Mouse (Mus musculus) embryonic facial prominence, embryonic 11.5 days (tissue): ENCODE measurements at regions not wholly inside any gene's neighbourhood (a gene's known extent, or its start where the extent isn't known, plus 50 kb on each side); places are given as distances from the start of the nearest gene placed in this dataset.

Experiments
- ATAC-seq: fragments of 200-750 bp; cut with Nextera tagmentation; replicated peaks from 2 replicates; pipeline ENCODE4 v1.8.0; 2017; ENCODE audit warnings: low read depth; ENCODE audit not compliant: insufficient number of reproducible peaks, low FRiP score, low TSS enrichment
- DNase-seq: peaks from one replicate; pipeline ENCODE4 v3.0.0-alpha.2; 2015; ENCODE audit warnings: low spot score
- H3K27ac ChIP-seq: fragments of 300-500 bp; sonication (generic); replicated peaks from 2 replicates; pipeline ENCODE4 v1.5.1; 2014; ENCODE audit warnings: mild to moderate bottlenecking, low read depth, low read length, control low read depth
- H3K27me3 ChIP-seq: fragments of 300-500 bp; sonication (generic); 2 replicates; pipeline ENCODE4 v1.6.1; 2014; ENCODE audit warnings: mild to moderate bottlenecking, low read length, moderate library complexity, mixed read lengths; ENCODE audit not compliant: control insufficient read depth, insufficient read depth
- H3K36me3 ChIP-seq: fragments of 300-500 bp; sonication (generic); replicated peaks from 2 replicates; pipeline ENCODE4 v1.6.1; 2014; ENCODE audit warnings: low read depth, mild to moderate bottlenecking, low read length, moderate library complexity, mixed read lengths; ENCODE audit not compliant: control insufficient read depth, insufficient read depth
- H3K4me1 ChIP-seq: fragments of 300-500 bp; sonication (generic); 2 replicates; pipeline ENCODE4 v1.6.1; 2014; ENCODE audit warnings: low read length, mixed read lengths; ENCODE audit not compliant: control insufficient read depth, insufficient read depth
- H3K4me2 ChIP-seq: fragments of 300-500 bp; sonication (generic); 2 replicates; pipeline ENCODE4 v1.6.1; 2014; ENCODE audit warnings: low read depth, mild to moderate bottlenecking, control low read depth, low read length, moderate library complexity
- H3K4me3 ChIP-seq: fragments of 300-500 bp; sonication (generic); 2 replicates; pipeline ENCODE4 v1.5.1; 2014; ENCODE audit warnings: low read depth, low read length, control low read depth
- H3K9ac ChIP-seq: fragments of 300-500 bp; sonication (generic); replicated peaks from 2 replicates; pipeline ENCODE4 v1.6.1; 2014; ENCODE audit warnings: mild to moderate bottlenecking, control low read depth, low read length
- H3K9me3 ChIP-seq: fragments of 300-500 bp; sonication (generic); replicated peaks from 2 replicates; pipeline ENCODE4 v1.6.1; 2016; ENCODE audit warnings: mild to moderate bottlenecking, low read length, inconsistent platforms, mixed read lengths; ENCODE audit not compliant: control insufficient read depth
- WGBS: fragments of 180-500 bp; shearing (Covaris S2); extraction: QIAGEN DNeasy Blood & Tissue Kit; methylation state at CpG from one replicate; pipeline ENCODE4 v1.1.7; 2014; 5-methylcytosine and 5-hydroxymethylcytosine counted together

DNA sequence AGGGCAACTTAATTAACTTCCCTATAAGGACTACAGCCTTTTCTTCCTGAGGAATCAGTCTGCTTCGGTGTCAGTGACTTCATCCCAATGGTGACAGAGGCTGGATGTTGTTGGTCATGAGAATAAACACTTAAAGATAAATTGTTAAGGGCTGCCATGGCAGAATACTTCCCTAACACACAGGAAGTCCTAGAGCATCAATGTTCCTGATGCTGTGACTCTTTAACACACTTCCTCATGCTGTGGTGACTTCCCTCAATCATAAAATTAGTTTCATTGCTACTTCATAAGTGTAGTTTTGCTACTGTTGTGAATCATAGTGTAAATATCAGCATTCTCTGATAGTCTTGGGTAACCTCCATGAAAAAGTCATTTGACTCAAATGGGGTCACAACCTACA is 184.5 kb upstream of the Id2 start:
- Histone ChIP-seq H3K4me2 (no peak overlapping the region), H3K36me3 (no peaks in the 10 kb centered on the region), H3K4me3 (no peak overlapping the region), H3K9me3 (no peaks in the 10 kb centered on the region), H3K4me1 (no peaks in the 10 kb centered on the region), H3K27me3 (no peaks in the 10 kb centered on the region), H3K9ac (no peak overlapping the region), H3K27ac (no peak overlapping the region)
- 78% methylated on average over 1 of the region's 1 CpGs for WGBS
- ATAC-seq (no peak), DNase-seq (no peak)

DNA sequence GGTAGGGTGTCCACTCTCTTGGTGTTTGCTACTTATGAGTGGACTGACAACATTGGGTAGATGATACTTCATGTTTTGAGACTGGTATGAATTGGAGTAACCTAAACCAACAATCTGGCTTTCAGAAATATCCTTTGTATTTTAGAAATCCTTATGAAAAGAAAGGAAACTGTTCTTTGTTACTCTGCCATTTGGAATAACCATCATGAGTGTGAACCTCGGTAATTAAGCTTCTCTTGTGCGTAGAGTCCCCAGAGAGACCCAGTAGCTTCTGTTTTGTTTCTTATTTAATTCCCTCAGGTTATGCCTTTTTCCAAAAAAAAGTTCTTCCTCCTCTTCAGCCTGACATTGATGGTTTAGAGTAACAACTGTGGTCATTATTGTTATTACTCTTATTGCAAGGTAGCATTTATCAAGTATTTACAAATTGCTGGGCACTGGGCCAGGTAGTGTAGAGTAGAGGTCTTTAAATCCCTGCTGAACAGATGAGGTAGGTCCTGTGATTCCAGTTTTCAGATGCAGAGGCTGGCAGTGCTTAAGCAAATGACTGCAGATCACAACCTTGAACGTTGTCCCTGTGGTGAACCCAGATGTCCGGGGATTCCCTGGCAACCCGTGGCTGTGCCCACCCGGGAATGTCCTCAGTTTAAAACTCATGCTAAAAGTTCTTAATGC is 176.8 kb upstream of the Id2 start:
- Histone ChIP-seq H3K4me3 (no peak overlapping the region), H3K27me3 (no peaks in the 10 kb centered on the region), H3K4me2 (no peak overlapping the region), H3K36me3 (no peaks in the 10 kb centered on the region), H3K9me3 (no peaks in the 10 kb centered on the region), H3K4me1 (no peaks in the 10 kb centered on the region; the same call in 1 of the 2 replicates), H3K27ac (no peak overlapping the region), H3K9ac (no peak overlapping the region)
- DNase-seq (no peak), ATAC-seq (no peak)
- 68% methylated on average over 6 of the region's 6 CpGs for WGBS

DNA sequence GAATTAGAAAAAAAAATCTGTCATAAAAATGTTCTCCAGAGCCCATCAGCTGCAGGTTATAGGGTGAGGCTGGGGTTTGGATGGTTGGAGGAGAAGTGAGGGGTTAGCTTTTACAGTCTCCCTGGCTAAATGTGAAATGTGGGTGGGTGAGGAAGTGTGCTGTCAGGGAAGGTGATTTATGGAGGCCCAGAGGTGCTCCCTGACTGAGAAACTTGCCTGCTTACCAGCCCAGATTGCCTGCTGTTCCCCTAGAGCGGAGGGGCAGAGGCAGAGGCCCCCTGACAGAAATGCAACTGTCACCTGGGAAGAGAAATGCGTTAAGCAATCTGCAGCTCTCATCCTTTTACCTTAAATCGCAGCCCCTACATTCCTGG is 175.8 kb upstream of the Id2 start:
- no peak overlapping the region for H3K4me2 ChIP-seq
- no peak overlapping the region for H3K27ac ChIP-seq
- H3K4me1 ChIP-seq = no peaks in the 10 kb centered on the region; the same call in 1 of the 2 replicates
- H3K9ac ChIP-seq = no peak overlapping the region
- H3K27me3 ChIP-seq = no peaks in the 10 kb centered on the region
- no peaks in the 10 kb centered on the region for H3K36me3 ChIP-seq
- DNase-seq (no peak), ATAC-seq (no peak)
- H3K9me3 ChIP-seq = no peaks in the 10 kb centered on the region
- H3K4me3 ChIP-seq = no peak overlapping the region
- 75% methylated on average over 3 of the region's 3 CpGs for WGBS

DNA sequence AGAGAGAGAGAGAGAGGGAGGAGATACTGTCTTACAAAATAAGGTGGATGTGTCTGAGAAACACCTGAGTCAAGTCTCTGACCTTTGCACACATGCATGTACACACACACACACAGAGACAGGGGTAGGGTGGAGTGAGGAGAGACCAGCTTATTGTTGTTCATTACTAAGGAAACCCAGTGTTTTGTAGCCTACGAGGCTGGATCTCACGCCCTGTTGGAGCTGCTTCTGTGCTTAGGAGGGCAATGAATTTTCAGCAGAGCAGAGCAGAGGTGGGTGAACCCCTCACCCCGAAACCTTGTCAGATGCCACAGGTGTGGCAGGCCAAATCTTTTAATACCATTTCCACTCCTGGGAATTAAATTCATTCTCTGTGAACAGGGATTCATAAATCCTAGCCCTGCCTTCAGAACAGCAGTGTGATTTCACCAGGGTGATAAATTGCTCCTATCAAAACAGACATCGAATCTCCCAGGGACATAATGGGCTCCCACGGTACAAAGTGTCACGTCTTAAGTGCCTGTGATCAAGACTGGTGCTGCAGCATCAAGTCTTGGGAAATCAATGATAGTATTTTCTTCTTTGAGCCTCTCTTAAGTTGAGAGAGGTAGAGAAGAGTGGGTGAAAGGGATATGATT is 175.3 kb upstream of the Id2 start:
- H3K4me1 ChIP-seq = no peaks in the 10 kb centered on the region; the same call in 1 of the 2 replicates
- H3K4me3 ChIP-seq = no peak overlapping the region
- no peak for DNase-seq
- H3K9ac ChIP-seq = no peak overlapping the region
- no peak overlapping the region for H3K4me2 ChIP-seq
- H3K27ac ChIP-seq = no peak overlapping the region
- 66% methylated on average over 6 of the region's 6 CpGs for WGBS
- no peaks in the 10 kb centered on the region for H3K27me3 ChIP-seq
- no peak for ATAC-seq
- no peaks in the 10 kb centered on the region for H3K9me3 ChIP-seq
- H3K36me3 ChIP-seq = no peaks in the 10 kb centered on the region

DNA sequence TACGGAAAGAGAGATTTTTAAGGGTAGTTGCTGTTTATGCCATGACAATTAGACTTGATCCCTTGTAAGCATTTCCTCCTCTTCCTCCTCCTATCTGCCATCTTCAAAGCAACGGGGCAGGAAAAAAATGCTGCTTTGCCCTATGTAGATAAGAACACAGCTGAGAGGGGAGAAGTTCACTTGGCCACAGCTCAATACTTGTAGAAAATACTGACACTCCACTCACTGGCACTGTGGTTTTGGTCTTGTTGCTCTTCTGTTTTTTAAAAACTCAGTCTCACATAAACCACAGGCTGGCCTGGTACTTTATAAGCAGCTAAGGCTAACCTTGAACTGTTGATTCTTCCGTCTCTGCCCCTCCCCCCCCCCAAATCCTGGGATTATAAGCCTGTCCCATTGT is 172.9 kb upstream of the Id2 start:
- no peaks in the 10 kb centered on the region for H3K9me3 ChIP-seq
- 73% methylated on average over 3 of the region's 3 CpGs for WGBS
- no peak for ATAC-seq
- H3K27me3 ChIP-seq = no peaks in the 10 kb centered on the region
- no peak overlapping the region for H3K9ac ChIP-seq
- no peak overlapping the region for H3K27ac ChIP-seq
- no peak overlapping the region for H3K4me2 ChIP-seq
- H3K4me3 ChIP-seq = no peak overlapping the region
- no peaks in the 10 kb centered on the region; the same call in 1 of the 2 replicates for H3K4me1 ChIP-seq
- H3K36me3 ChIP-seq = no peaks in the 10 kb centered on the region
- DNase-seq = no peak

DNA sequence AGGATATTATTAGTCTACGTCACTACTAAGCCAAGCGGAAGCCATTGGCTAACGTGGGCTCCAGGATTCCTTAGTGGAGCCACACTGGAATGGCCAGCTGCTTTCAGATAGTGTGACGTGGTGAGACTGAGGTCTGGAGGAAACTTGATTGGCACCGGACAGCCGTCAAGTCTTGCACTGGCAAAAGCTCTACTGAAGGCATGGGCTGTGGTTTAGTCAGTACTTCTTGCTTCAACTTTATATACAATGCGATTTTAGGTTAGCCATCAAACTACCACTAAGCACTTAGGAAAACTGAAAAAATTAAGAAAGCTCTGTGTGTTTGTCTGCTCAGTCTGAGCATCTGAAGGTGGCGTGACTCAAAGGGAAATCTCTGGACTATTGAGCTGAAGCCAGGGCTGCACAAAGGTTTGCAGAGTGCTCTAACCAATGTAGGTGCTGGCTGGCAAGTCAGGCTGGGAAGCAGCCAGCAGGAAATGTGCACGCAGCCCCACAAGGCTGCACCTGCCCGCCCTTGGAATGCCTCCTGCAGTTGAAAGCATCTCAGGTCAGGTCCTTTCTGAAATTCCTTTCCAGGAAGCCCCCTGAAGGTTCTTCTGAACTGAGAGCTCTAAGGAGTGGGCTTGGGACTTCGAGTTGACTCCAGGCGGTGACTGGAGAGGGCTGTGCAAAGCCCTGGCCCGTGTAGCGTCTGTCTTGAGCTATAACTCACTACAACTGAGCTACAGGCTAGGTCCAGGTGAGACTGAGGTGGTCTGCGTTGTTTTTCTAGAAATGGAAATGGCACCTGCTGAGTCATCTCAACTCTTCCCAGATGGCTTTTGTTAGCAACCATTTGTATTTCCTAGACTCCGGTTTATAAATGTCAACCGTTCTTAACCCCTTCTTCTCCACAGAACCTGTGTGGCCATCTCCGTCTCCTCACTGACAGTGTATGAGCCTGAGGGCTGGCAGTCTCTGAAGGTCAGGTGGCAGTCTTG is 172.2 kb upstream of the Id2 start:
- Histone ChIP-seq H3K4me3 (no peak overlapping the region), H3K27ac (no peak overlapping the region), H3K36me3 (no peaks in the 10 kb centered on the region), H3K9ac (no peak overlapping the region), H3K4me2 (no peak overlapping the region), H3K27me3 (no peaks in the 10 kb centered on the region), H3K4me1 (no peaks in the 10 kb centered on the region; the same call in 1 of the 2 replicates), H3K9me3 (no peaks in the 10 kb centered on the region)
- WGBS = 67% methylated on average over 18 of the region's 18 CpGs
- ATAC-seq (no peak), DNase-seq (no peak)

DNA sequence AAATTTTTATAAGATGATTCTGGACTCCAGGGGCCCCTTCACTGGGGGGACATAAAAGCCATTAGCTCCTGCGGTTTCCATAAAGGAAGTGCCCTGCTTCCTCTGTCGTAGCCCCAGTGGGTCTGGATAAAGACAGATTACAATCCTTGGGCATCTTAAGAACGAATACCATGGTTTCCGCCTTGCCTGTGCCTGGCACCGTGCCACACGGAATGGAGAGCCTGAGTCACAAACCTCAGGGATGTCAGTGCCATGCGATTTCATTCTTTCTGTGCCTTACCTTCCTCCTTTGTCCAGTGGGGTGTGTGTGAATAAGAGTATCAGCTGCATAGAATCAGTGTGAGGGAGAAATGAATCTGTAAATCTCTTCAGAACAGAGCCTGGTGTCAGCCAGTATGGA is 171.4 kb upstream of the Id2 start:
- 81% methylated on average over 7 of the region's 7 CpGs for WGBS
- Histone ChIP-seq H3K36me3 (no peaks in the 10 kb centered on the region), H3K27ac (no peak overlapping the region), H3K9ac (no peak overlapping the region), H3K4me3 (no peak overlapping the region), H3K9me3 (no peaks in the 10 kb centered on the region), H3K27me3 (no peaks in the 10 kb centered on the region), H3K4me1 (no peaks in the 10 kb centered on the region), H3K4me2 (no peak overlapping the region)
- no peak for DNase-seq
- no peak for ATAC-seq
